Mouse (Mus musculus): ENCODE measurements around the gene Snrpg.
"Not testable (repeated sequence)": the region's sequence is repeated elsewhere in the genome, so short reads cannot be mapped to it uniquely, and the experiment has no call there.

Snrpg gene

GRCm38 (mm10) chr6:86370764-86371339 is at the start of gene Snrpg:
Gene Snrpg (plus strand): TSS chr6:86371304.
- DNase-seq (ENCODE audit: low spot score in 2 of 2) = peak; percentile 6 to 10

GRCm38 (mm10) chr6:86322031-86322563 is 49.0 kb upstream of the Snrpg start:
- DNase-seq (ENCODE audit: low spot score in 2 of 2) = no peak

GRCm38 (mm10) chr6:86322991-86323390 is 48.1 kb upstream of the Snrpg start:
- DNase-seq (ENCODE audit: low spot score in 2 of 2) = no peak

GRCm38 (mm10) chr6:86324400-86324799 is 46.7 kb upstream of the Snrpg start:
- DNase-seq (ENCODE audit: low spot score in 2 of 2) = no peak

GRCm38 (mm10) chr6:86325646-86326045 is 45.5 kb upstream of the Snrpg start:
- DNase-seq (ENCODE audit: low spot score in 2 of 2) = no peak

- DNase-seq (ENCODE audit: low spot score in 2 of 2) = no peak
Observed at GRCm38 (mm10) chr6:86326866-86327265, 44.2 kb upstream of the Snrpg start.

- no peak for DNase-seq (ENCODE audit: low spot score in 2 of 2)
Observed at GRCm38 (mm10) chr6:86328369-86328768, 42.7 kb upstream of the Snrpg start.

GRCm38 (mm10) chr6:86329943-86330342 is 41.2 kb upstream of the Snrpg start:
- no peak for DNase-seq (ENCODE audit: low spot score in 2 of 2)

- DNase-seq (ENCODE audit: low spot score in 2 of 2) = no peak
Observed at GRCm38 (mm10) chr6:86335121-86335849, 35.8 kb upstream of the Snrpg start.

GRCm38 (mm10) chr6:86335860-86336259 is 35.2 kb upstream of the Snrpg start:
- no peak for DNase-seq (ENCODE audit: low spot score in 2 of 2)

- DNase-seq (ENCODE audit: low spot score in 2 of 2) = not testable (repeated sequence)
Observed at GRCm38 (mm10) chr6:86336340-86336739, 34.8 kb upstream of the Snrpg start.

- DNase-seq (ENCODE audit: low spot score in 2 of 2) = no peak
Observed at GRCm38 (mm10) chr6:86343656-86344055, 27.4 kb upstream of the Snrpg start.

- DNase-seq (ENCODE audit: low spot score in 2 of 2) = no peak
Observed at GRCm38 (mm10) chr6:86346063-86346462, 25.0 kb upstream of the Snrpg start.

GRCm38 (mm10) chr6:86349257-86349656 is 21.8 kb upstream of the Snrpg start:
- DNase-seq (ENCODE audit: low spot score in 2 of 2) = no peak

- DNase-seq (ENCODE audit: low spot score in 2 of 2) = no peak
Observed at GRCm38 (mm10) chr6:86354948-86355347, 16.2 kb upstream of the Snrpg start.

- DNase-seq (ENCODE audit: low spot score in 2 of 2) = no peak
Observed at GRCm38 (mm10) chr6:86356956-86357355, 14.1 kb upstream of the Snrpg start.

- no peak for DNase-seq (ENCODE audit: low spot score in 2 of 2)
Observed at GRCm38 (mm10) chr6:86360691-86361090, 10.4 kb upstream of the Snrpg start.

GRCm38 (mm10) chr6:86361373-86361772 is 9.7 kb upstream of the Snrpg start:
- no peak for DNase-seq (ENCODE audit: low spot score in 2 of 2)

- DNase-seq (ENCODE audit: low spot score in 2 of 2) = peak; percentile 60 to 75
Observed at GRCm38 (mm10) chr6:86364442-86365141, 6.5 kb upstream of the Snrpg start.

GRCm38 (mm10) chr6:86365371-86366124 is 5.6 kb upstream of the Snrpg start, which contains the start of gene Fam136a:
Gene Fam136a (plus strand): TSS chr6:86365646.
- DNase-seq (ENCODE audit: low spot score in 2 of 2) = peak; percentile 90 to 93

GRCm38 (mm10) chr6:86366125-86366852 is 4.8 kb upstream of the Snrpg start:
- no peak for DNase-seq (ENCODE audit: low spot score in 2 of 2)

Data from natural killer cell, adult 2 months (primary cell).